Mouse (Mus musculus): ENCODE measurements around the gene Has1.

- TF ChIP-seq CTCF (IDR thresholded peaks at IDR 0.05; ENCODE audit: extremely low read depth, insufficient read depth, low read length), result no peak
- TF ChIP-seq POLR2A (IDR thresholded peaks at IDR 0.05; ENCODE audit: extremely low read depth, insufficient read depth, low read length), result no peak
Observed at GRCm38 (mm10) chr17:17871697-17872096, 16.7 kb upstream of the Has1 start.

Measured in cortical plate, adult 2 months (tissue).